In genomic region chr15:97751676-97752075, GRCm38 (mm10) we compare ENCODE assay signal across 12 mouse cellular contexts. TPM values are rescaled to one million over a fixed set of nuclear protein-coding genes. Genes with fewer than 3 reads are reported as not detected.
A peak's percentile ranks its signal among the peaks of the same experiment; 100 is the strongest.
DNase-seq lines count a peak whose midpoint lies in the region; ATAC-seq and TF ChIP-seq lines count a peak whose summit lies in the region.
"Had no signal": no experiment of that assay in that cellular context is flagged by ENCODE, and none has a peak within 500 bp of the region (broad histone marks: within the 10 kb centered on the region; RNA-seq: fewer than 3 reads in every experiment).

No protein-coding gene starts in this region.

- ATAC-seq in CD4-positive, CD25-positive, alpha-beta regulatory T cell, adult 4 months, result no peak
- peak; percentile 36 for ATAC-seq in megakaryocyte, adult 5-6 weeks (ENCODE audit: poor library complexity, severe bottlenecking)

- H3K4me1 ChIP-seq in ES-E14 (ENCODE audit: control insufficient read depth in 2 of 2, insufficient read depth in 2 of 2, low read length in 2 of 2, poor library complexity in 1 of 2), result peaks cover 4 to 20% of the 10 kb centered on the region in 2 experiments; a peak in 3 of 4 replicates

- peak; percentile 72 for DNase-seq in CD4-positive, CD25-positive, alpha-beta regulatory T cell, adult 2 months (ENCODE audit: low read depth, low spot score)
- DNase-seq in layer of hippocampus, adult 2 months (ENCODE audit: low spot score in 2 of 2), result no peak
- no peak for DNase-seq in layer of hippocampus, adult 18-20 months (ENCODE audit: low spot score in 2 of 2)
- DNase-seq in ES-E14 (ENCODE audit: low read depth, low spot score), result no peak
- no peak for DNase-seq in ovary, postnatal 36 days (ENCODE audit: low spot score)
- no peak for DNase-seq in urinary bladder, postnatal 4 days (ENCODE audit: low spot score in 2 of 2)
- DNase-seq: cerebellum, adult 9-10 months had no signal

- no peak overlapping the region for H3K4me3 ChIP-seq in layer of hippocampus, adult 2 months
- H3K4me3 ChIP-seq in ES-E14 (ENCODE audit: insufficient read depth in 1 of 2, low read depth in 1 of 2, low read length in 2 of 2, poor library complexity in 1 of 2, severe bottlenecking in 1 of 2), result no peak overlapping the region
- H3K4me3 ChIP-seq: embryonic facial prominence, embryonic 15.5 days; neural tube, embryonic 13.5 days had no signal

- TF ChIP-seq CTCF in layer of hippocampus, adult 2 months (conservative IDR thresholded peaks at IDR 0.05), result peak; percentile 59

- H3K9ac ChIP-seq in ES-E14 (ENCODE audit: insufficient read depth, low read depth, low read length, poor library complexity, severe bottlenecking), result no peak overlapping the region
- H3K9ac ChIP-seq: embryonic facial prominence, embryonic 15.5 days; hindbrain, embryonic 14.5 days had no signal

- no peaks in the 10 kb centered on the region for H3K9me3 ChIP-seq in ES-E14 (ENCODE audit: control insufficient read depth, insufficient read depth, low read depth, low read length)
- H3K9me3 ChIP-seq: embryonic facial prominence, embryonic 15.5 days; neural tube, embryonic 13.5 days had no signal

- 0 out of 2 replicates have a peak overlapping the region, but pooled peaks have one; percentile 23 for H3K27ac ChIP-seq in layer of hippocampus, adult 2 months
- no peak overlapping the region; the same call in 1 of the 2 replicates for H3K27ac ChIP-seq in ES-E14 (ENCODE audit: insufficient read depth, low read depth, low read length, poor library complexity, severe bottlenecking)
- H3K27ac ChIP-seq: hindbrain, embryonic 14.5 days had no signal

- H3K36me3 ChIP-seq in ES-E14 (ENCODE audit: control insufficient read depth, insufficient read depth, low read length, poor library complexity, severe bottlenecking), result no peaks in the 10 kb centered on the region; the same call in 1 of the 2 replicates
- H3K36me3 ChIP-seq: embryonic facial prominence, embryonic 15.5 days; neural tube, embryonic 13.5 days had no signal

- in situ Hi-C loops in ES-E14 (cut with MboI; ENCODE audit: low sequenced_read_pairs in 2 of 2, unreplicated experiment in 2 of 2), result no loop called here

TF ChIP-seq in ES-E14, 5 proteins besides CTCF, POLR2A, EP300 and RAD21:
- TF ChIP-seq ZNF384 (IDR thresholded peaks at IDR 0.05; ENCODE audit: low read depth, low read length) (no peak), CHD2 (IDR thresholded peaks at IDR 0.05; ENCODE audit: low read depth, low read length) (no peak), ZC3H11A (IDR thresholded peaks at IDR 0.05; ENCODE audit: borderline replicate concordance, low read depth, low read length) (0 out of 2 replicates have a peak, but pooled peaks have one; percentile 13), HCFC1 (IDR thresholded peaks at IDR 0.05; ENCODE audit: borderline replicate concordance, insufficient read depth, low read length) (no peak)
TF ChIP-seq in ES-E14: peak in this region for 1.

RNA-seq across cellular contexts. Expression of gene Rapgef3, which starts 16.1 kb away (rescaled TPM):
- 1 to 10 TPM in 1 of 2 experiments, under 1 TPM in 1; 0.31 to 1.5 TPM for polyA plus RNA-seq in CD4-positive, CD25-positive, alpha-beta regulatory T cell, adult 4 months (2017; shearing (Covaris generic))
- total RNA-seq in layer of hippocampus, adult 2 months (2021), result 10 to 100 TPM; 45.5 to 46.8 TPM
- 10 to 100 TPM; 50.0 to 52.0 TPM for total RNA-seq in layer of hippocampus, adult 18-20 months (2021)
- 12.5 and 12.7 TPM in 2 replicates for total RNA-seq in ES-E14 (2012; rRNA removed)
- 0.02 TPM in 1 of 2 replicates, not detected in the other for total RNA-seq in megakaryocyte, adult 5-6 weeks (2015)
- 1.2 and 1.4 TPM in 2 replicates for total RNA-seq in megakaryocyte, adult 5-6 weeks (2017)

RNA-seq across cellular contexts. Expression of gene Endou, which starts 20.5 kb away (rescaled TPM):
- polyA plus RNA-seq in CD4-positive, CD25-positive, alpha-beta regulatory T cell, adult 4 months (2017; shearing (Covaris generic)), result under 1 TPM in 1 of 2 experiments, not detected in 1; 0.22 TPM
- total RNA-seq in layer of hippocampus, adult 2 months (2021), result under 1 TPM; 0.59 to 0.96 TPM
- 1 to 10 TPM; 1.2 TPM for total RNA-seq in layer of hippocampus, adult 18-20 months (2021)
- 0.16 and 0.31 TPM in 2 replicates for total RNA-seq in ES-E14 (2012; rRNA removed)
- 0.21 TPM in 1 of 2 replicates, not detected in the other for total RNA-seq in megakaryocyte, adult 5-6 weeks (2015)
- total RNA-seq in megakaryocyte, adult 5-6 weeks (2017), result 0.40 and 0.81 TPM in 2 replicates

RNA-seq across cellular contexts. Expression of gene Slc48a1, which starts 26.6 kb away (rescaled TPM):
- 10 to 100 TPM; 33.9 to 37.1 TPM for polyA plus RNA-seq in CD4-positive, CD25-positive, alpha-beta regulatory T cell, adult 4 months (2017; shearing (Covaris generic))
- 100 to 1,000 TPM; 133 to 135 TPM for total RNA-seq in layer of hippocampus, adult 2 months (2021)
- 100 to 1,000 TPM; 138 to 140 TPM for total RNA-seq in layer of hippocampus, adult 18-20 months (2021)
- total RNA-seq in ES-E14 (2012; rRNA removed), result 15.8 and 18.6 TPM in 2 replicates
- total RNA-seq in megakaryocyte, adult 5-6 weeks (2015), result 42.3 and 47.1 TPM in 2 replicates
- total RNA-seq in megakaryocyte, adult 5-6 weeks (2017), result 33.1 and 33.5 TPM in 2 replicates

RNA-seq across cellular contexts. Expression of gene Rpap3, which starts 46.1 kb away (rescaled TPM):
- 10 to 100 TPM; 25.7 to 31.8 TPM for polyA plus RNA-seq in CD4-positive, CD25-positive, alpha-beta regulatory T cell, adult 4 months (2017; shearing (Covaris generic))
- total RNA-seq in layer of hippocampus, adult 2 months (2021), result 10 to 100 TPM; 25.6 to 25.9 TPM
- 10 to 100 TPM; 21.2 to 22.8 TPM for total RNA-seq in layer of hippocampus, adult 18-20 months (2021)
- 23.1 and 32.2 TPM in 2 replicates for total RNA-seq in ES-E14 (2012; rRNA removed)
- total RNA-seq in megakaryocyte, adult 5-6 weeks (2015), result 6.8 and 7.9 TPM in 2 replicates
- total RNA-seq in megakaryocyte, adult 5-6 weeks (2017), result 10.8 and 12.8 TPM in 2 replicates
